Mouse (Mus musculus) right cerebral cortex, postnatal 14 days (tissue): ENCODE measurements around the gene Myh9.

ENCODE experiments used
- DNase-seq: peaks from one replicate; pipeline ENCODE4 v3.0.0; 2022

The Myh9 gene

DNA sequence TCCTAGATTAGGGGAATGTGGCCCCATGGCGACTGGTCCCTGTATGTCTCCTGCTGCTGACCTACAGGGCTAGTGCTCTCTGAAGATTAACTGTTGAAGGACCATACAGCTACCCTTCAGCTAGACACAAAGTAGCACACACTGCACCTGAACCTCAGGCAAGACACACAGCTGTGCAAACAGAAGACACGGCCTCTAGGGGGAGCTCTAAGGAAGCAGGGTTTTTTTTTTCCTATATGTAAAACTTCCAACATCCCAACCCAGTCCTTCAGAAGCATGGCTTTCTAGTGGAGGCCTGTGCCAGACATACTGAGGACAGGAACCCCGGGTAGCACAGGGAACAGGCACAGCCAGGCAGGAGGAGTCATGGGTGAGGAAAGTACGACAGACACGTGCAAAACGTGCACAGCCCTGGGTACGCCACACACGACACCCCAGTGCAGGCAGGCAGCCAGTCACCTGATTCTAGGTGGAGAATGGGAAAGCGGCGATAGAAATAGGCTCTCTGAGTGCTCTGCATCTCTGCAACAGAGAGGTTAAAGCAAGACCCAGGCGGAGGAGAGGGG, 59.4 kb downstream of the Myh9 start:
- DNase-seq = no peak

DNA sequence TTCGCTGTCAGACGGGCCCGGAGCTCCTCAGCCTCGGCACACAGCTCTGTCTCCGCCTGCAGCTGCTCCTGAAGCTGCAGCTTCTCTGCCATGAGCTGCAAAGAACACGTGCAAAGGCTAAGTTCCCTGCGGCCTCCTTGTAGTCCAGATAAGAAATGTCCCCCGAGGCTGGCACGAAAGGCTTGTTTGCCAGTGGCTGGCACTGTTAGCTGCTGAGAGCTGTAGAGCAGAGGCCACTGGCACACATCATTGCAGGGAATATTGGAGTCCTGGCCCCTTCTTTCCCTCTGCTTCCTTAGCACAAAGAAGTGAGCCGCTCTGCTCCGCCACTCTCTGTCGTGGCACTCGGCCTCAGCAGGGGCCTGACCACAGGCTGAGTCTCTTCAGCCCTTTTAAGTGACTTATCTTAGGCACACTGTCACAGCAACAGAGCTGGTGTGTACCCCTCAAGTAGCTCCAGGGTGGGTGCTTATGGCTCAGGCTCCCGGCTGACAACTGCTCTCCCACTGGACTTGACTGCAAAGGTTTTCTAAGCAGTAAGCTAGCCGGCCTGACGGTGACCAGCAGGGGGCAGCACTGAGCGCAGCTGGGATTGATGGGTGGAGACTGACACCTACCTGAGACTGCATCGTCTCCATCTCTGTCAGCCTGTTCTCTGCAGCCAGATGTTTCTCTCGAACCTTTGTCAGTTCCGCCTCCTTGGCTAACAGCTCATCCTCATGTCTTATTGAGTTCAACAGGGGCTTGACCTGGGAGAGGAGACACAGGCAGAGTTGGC, 66.6 kb downstream of the Myh9 start:
- DNase-seq = peak; percentile 84

DNA sequence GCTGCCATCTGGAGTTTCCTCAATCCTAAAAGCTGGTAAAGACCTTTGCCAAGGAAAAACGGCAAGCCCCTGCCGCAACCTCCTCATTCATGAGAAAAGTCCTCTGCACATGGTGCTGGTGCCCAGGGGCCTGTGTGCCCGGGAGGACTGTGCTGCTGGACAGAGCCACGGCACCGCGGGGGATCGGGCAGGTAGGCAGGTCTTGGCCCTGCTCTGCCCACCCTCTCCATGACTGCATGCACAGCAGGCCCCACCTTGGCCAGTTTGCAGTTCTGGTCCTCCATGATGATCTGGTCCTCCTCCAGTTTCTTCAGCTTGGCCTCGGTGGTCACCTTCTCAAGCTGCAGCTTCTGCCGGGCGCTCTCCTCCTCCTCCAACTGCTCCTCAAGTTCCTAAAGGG, 67.7 kb downstream of the Myh9 start:
- no peak for DNase-seq

DNA sequence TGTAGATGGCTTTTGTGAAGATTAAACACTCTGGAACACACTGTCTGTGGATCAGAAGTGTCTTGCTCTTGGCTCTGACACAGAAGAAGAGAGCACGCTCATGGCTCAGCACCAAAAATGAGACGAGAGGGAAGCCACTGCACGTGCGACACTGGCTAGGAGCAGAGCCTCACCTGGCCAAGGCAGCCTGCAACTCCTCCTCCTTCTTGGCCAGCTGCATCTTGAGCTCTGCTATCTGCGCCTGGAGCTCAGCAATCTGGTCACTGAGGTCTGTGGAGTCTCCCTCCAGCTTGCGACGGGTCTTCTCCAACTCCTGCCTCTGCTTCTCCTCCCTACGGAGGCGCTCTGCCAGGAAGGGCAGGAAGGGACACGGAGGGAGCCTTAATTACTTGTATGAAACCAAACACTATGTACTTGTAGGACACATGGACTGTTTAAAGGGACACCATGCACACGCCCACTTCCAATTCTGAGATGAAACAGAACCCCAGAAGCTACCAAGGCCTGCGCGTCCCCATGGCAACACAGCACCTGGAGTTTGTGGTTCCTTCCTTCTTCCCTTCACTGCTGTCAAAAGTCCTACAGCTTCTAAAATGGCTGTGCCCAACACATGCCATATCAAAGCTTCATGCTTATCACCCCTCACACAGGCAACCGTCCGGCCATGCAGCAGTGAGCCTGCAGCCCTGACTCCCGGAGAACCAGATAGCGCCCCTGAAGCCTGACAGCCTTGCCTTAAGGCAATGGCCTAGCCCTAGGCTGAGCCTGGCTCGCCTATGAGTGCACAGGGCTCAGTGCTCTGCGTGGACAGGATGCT, 68.7 kb downstream of the Myh9 start:
- DNase-seq = no peak

DNA sequence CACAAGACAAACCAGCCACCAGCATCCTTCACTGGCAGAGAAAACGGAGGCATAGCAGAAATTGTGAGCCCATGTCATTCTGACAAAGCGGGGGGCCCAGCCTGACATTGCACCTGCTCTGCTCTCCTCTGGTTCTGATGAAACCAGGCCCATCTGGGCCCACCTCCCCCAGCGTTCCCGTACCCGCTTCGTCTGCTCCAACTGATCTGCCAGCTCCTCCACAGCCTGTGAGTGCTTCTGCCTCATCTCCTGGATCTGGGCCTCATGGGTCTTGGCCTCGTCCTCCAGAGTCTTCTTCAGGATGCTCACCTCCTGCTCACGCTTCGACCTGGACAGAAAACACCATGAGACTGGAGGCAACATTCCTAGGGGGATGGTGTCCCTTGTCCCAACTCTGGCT, 71.0 kb downstream of the Myh9 start:
- DNase-seq = no peak

GRCm38 (mm10) chr15:77770341-77770740, 71.6 kb downstream of the Myh9 start:
- DNase-seq = no peak

DNA sequence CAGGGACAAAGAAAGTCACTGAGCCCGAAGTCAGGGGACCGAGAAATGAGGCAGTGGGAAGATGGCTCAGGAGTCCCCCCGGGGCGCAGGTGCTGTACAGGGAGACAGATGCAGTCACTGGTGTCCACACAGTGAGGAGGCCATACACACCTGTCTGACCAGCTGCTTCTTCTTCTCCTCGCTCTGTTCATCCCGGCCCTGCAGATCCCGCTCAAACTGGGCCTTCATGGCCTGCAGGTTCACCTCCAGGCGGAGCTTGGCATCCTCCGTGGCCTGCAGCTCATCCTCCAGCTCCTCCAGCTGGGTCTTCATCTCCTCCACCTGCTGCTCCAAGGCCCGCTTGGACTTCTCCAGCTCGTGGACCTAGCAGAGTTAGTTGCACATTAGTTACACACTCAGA, 75.0 kb downstream of the Myh9 start:
- no peak for DNase-seq

GRCm38 (mm10) chr15:77765484-77766093, 76.4 kb downstream of the Myh9 start:
- DNase-seq = no peak

DNA sequence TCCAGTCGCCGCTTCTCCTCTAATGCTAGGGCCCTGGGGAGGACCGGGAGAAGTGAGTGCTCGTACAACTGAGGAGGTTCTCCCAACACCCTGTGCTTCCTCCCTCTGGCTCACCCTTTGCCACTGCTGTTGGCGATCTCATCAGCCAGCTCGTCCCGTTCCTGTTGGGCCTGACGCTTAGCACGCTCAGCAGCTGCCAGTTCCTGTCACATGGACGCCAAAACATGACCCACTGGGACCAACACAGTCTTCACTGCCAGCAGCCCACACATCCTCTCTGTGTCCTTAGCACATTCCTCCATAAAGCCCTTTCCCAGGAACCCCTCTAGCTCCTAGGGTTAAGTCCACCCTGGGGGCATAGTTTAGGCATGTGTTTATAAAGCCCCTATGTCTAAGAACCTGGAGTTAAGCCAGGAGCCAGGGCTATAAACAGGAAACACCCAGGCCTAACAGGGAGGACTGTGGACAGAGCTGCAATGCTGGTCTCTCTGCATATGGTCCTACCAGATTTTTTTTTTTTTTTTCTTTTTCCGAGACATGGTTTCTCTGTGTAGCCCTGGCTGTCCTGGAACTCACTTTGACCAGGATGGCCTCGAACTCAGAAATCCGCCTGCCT, 77.5 kb downstream of the Myh9 start:
- no peak for DNase-seq

DNA sequence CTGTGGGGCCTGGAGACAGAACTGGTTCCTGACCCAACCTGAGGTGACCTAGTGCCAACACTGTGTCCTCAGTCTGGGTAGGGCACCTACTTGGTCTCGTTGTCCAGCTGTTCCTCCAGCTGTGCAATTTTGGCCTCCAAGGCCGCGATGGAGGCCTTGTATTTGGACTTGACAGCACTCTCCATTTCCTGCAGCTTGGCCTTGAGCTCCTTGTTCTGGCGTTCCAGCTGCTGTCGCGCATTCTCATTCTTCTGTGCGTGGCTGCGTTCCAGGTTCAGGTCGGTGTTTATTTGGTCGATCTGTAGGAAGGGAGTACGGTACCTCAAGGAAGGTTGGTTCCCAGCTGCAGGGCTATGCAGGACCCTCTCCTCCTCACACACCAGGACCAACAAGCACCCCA, 78.3 kb downstream of the Myh9 start:
- no peak for DNase-seq

DNA sequence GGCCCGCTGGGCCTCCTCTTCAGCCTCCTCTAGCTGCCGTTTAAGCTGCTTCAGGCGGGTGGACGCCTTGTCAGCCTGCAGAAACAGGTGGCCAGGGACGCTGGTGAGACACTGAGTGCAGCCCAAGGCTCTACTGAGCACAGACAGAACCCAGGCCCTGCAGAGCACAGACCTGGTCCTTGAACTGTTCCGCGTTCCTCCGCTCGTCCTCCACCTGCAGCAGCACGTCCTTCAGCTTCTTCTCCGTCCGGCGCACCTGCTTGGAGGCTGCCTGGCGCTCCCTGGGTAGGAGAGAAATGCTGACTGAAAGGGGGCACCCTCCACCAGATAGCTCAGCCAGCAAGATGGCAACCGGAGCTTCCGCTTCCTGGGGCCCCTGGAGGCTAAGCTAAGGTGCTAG, 78.9 kb downstream of the Myh9 start:
- DNase-seq = no peak

- peak; percentile 60 for DNase-seq
Observed at GRCm38 (mm10) chr15:77761561-77762380, 80.2 kb downstream of the Myh9 start.

DNA sequence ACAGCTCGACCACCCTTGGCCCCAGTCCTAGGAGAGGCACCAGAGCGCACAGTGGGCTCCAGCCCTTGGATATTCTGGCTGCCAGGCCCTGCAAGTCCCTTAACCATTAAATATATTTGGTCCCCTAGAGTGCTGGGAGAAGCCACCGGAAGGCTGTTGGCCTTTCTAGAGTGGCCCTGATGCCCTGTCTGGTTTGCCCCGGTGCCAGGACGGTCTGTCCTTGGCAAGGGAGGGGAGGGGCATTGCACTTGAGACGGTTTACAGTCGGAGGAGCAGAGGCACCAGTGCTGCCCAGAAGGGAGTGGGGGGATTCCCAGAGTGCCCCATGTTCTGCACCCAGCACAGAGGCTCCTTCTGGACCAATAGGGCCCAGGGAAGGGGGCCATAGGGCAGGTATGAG, 80.9 kb downstream of the Myh9 start:
- DNase-seq = peak; percentile 3

DNA sequence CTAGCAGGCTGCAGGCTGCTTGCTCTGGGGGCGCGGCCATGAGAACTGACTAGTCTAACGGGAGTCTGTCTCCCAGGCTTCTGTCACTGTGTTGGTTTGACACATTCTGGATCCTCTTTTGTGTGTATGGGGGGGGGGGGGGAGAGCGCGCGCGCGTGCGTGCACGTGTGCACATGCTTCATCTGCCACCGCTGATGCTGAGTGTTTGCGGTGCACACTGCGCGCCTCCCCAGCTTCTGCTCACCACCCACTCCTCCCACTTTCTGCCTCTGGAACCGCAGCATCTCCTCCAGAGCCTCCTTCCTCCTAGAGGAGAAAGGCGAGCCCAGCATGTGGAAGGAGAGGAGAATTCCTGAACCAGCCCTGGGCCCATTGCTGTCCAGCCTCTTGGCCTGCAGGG, 81.9 kb downstream of the Myh9 start:
- peak; percentile 13 for DNase-seq

DNA sequence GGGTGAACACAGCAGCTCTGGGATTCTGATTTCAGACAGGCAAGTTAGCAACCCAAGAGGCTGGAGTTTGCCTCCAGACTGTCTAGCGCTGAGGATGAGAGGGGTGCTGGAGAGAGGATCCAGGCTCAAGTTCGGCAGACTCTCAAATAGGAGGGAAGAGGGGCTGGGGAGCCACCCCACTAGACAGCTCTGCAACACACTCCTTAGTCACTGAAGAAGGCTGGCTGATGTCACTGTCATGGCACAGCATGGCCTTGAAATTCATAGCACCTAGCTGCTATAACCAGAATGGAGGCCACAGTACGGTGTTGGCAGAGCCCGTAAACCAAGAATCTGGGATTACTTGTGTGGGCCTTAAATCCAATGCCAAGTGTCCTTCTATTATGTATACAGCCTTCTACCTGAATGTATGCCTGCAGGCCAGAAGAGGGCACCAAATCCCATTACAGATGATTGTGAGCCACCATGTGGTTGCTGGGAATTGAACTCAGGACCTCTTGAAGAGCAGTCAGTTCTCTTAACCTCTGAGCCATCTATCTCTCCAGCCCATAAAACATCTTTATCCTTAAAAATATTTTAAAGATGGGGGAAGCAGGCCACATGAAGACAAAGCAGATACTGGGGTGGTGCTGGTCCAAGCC, 84.3 kb downstream of the Myh9 start:
- DNase-seq = peak; percentile 2

- DNase-seq = peak; percentile 48
Observed at GRCm38 (mm10) chr15:77756848-77757247, 85.1 kb downstream of the Myh9 start, which contains the start of gene Apol8. Gene Apol8, minus strand, starts transcription at chr15:77757003.

GRCm38 (mm10) chr15:77756081-77756480, 85.9 kb downstream of the Myh9 start:
- DNase-seq = peak; percentile 2

DNA sequence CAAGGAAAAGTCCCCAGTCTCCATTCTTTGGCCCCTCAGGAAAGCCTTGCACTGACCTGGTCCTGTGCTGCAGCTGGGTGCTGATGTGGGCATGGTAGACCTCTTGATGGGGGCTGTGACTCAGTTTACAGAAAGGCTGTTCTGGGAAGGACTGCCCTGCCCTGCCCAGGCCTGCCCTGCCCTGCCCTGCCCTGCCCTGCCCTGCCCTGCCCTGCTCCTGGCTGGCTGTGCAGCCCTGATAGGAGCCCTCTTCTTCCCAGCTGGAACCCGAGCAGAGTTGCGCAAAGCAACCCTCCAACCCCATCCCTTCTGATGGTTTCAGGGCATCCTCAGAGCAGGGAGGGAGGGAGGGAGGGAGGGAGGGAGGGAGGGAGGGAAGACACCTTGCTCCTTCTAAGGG, 86.8 kb downstream of the Myh9 start:
- peak; percentile 3 for DNase-seq

- no peak for DNase-seq
Observed at GRCm38 (mm10) chr15:77752443-77752842, 89.5 kb downstream of the Myh9 start.

DNA sequence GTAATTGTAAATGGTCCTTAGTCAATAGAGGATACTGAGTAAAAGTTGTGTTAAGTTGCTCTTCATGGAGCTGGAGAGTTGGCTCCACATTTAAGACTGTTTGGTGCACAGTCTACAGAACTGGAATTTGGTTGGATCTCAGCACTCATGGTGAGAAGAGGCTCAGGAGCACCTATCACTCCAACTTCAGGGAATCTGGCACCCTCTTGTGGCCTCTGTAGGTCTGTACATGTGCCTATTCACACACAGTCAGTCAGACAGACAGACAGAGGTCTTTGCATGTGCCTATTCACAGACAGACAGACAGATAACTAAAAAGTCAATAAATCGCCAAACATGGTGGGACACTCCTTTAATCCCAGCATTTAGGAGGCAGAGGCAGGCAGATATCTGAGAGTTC, 91.5 kb downstream of the Myh9 start:
- no peak for DNase-seq

GRCm38 (mm10) chr15:77749717-77750116, 92.3 kb downstream of the Myh9 start:
- no peak for DNase-seq

GRCm38 (mm10) chr15:77748414-77748813, 93.6 kb downstream of the Myh9 start:
- DNase-seq = no peak
